Mouse (Mus musculus) v-Abl transformed pro-B cells (cell line): ENCODE data around the gene Fcmr.

Experiments used
- in situ Hi-C, 2 experiments: fragments of 400-800 bp; cut with MboI; formaldehyde crosslinking; loops; one replicate each; pipeline ENCODE4 v1.15.1; 2025; ENCODE audit not compliant: unreplicated experiment in 2 of 2

Fcmr gene

DNA sequence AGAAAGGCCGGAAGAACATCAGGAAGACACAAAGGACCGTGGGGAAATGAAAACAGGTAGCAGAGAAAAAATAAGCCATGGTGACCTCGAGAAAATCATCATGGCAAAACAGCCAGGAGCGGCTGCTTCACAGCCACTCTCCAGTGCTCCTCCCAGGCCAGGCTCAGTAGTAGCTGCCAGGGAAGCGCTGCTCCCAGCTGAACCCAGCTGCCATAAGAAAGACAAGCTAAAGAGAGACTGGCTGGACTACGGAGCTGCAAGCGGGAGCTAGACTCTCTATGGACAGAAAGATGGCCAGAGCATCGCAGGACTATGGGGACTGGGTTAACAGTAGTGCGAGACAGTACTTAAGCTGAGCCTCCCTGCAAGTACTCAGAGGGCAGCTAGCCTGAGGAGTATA, 10.7 kb upstream of the Fcmr start:
- in situ Hi-C loops = no loop called here

DNA sequence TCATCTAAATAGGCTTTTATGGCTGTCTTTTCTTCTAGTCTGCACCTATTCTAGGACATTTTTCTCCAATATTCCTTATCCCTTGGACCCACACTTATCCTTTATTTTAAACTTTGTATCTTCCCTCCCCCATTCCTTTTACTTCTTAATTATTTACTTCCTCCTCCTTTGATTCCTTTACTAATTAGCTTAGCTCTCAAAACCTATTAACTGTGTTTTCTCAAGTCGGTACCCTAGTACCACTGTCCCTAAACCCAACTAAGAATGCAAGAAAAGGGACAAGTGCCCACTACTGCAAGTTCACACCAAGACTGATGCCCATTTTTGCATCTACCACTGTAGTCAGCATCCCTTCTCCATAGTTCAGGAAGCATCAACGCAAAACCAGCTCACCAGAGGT, 9.7 kb upstream of the Fcmr start:
- in situ Hi-C loops = no loop called here

DNA sequence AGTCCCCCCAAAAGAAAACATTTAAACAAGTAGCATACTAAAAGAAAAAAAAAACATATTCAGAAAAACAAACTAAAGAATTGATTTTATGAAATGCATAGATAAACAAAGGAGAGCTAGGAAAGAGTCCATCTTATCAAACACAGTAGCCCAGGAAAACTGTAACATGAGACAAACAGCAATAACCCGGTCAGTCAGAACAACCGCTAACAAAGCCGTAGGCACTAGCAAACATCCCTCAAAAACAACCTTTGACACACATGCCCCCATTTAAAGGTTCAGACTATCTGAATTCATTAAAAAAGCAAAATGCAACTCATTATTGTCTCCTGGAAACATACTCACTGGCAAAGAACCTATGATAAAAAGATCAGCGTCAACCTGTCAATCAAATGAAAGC, 8.0 kb upstream of the Fcmr start:
- in situ Hi-C loops = no loop called here

DNA sequence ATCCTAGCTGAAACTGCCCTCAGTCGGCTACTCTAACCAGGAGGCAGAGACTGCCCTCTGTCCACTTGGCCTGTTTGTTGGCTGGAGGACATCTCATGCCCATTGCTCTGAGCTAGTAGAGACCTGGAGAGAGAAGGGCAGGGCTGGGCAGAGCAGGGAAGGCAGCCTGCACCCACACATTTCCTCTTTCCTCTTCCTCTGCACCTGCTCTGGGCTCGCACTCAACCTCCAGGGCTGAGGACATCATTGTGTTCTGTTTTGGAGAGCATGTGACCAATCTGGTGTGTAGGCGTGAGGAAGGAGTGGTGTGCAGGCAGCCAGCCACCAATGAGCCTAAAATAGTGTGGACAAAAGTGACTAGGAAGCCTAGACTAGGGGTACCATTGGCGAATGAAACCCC, 1.2 kb upstream of the Fcmr start:
- in situ Hi-C loops = no loop called here

DNA sequence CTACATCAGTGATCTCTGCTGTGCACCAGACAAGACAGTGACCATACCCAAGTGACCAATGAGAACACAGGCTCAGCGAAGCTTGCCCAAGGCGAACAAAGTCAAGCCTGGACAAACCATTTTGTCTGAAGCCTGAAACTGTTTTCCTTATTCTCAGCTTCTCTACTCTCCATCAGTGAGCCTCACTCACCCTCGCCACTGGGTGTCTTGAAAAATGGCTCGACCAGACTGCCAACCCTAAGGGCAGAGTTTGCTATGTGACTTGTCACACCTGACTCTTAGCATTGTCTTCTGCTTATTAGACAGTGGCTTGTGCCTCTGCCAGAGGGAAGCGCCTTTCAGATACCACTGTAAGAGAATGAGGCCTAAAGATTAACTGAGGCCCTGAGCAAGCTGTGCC, 728 bp upstream of the Fcmr start:
- in situ Hi-C loops = no loop called here

DNA sequence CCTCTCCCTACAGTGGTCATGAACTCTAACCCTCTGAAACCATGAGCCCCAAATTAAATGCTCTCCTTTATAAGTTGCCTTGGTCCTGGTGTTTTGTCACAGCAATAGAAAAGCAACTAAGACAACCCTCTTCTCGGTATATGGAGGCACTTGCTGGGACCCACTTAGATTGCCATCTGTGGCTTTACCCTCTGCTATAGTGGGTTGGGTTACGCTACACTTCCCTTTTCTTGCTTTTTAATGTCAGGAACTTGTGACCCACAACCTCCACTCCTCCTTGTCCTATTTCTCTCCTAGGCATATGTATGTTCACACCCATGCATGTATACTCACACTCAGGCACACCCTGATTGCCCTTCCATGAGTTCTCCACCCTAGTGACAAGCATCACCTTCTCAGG, 7.4 kb downstream of the Fcmr start:
- in situ Hi-C loops = loop anchor here (10.0 kb wide), 2 partner anchors 112 to 392 kb away; no protein-coding TSS in a partner anchor

DNA sequence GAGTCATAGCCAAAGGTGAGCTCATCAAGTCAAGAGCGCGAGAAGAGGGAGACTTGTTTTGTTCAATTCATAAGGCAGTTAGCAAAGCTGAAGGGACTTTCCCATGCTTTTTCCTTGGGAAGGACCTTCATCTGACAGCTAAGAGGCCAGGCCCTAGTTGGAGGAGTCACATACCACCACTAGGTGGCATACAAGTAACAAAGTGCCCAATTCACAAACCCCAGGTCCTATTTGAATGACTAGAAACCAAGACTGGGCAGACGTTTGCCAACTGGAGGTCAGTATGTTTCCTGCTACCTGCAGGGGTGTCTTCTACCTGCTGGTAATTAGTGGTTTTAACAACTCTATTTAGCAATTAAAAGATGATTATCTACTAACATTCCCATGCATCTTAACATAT, 9.7 kb downstream of the Fcmr start:
- in situ Hi-C loops = loop anchor here (5.0 to 10.0 kb wide), 3 partner anchors 110 to 390 kb away; no protein-coding TSS in a partner anchor

DNA sequence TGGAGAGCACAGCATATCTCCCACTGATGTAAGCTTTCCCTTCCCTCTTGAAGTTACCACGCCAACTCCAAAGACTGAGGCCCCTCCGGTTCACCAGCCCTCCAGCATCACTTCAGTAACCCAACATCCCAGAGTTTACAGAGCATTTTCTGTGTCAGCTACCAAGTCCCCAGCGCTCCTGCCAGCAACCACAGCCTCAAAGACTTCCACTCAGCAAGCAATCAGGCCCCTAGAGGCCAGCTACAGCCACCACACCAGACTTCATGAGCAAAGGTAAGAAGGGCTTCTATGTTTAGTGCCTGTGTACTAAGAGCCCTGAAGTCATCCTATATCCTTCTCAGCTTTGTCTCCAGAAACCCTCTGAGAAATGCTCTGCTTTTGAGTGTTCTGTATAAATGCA, 10.4 kb downstream of the Fcmr start:
- in situ Hi-C loops = loop anchor here (5.0 to 10.0 kb wide), 3 partner anchors 109 to 389 kb away; no protein-coding TSS in a partner anchor

DNA sequence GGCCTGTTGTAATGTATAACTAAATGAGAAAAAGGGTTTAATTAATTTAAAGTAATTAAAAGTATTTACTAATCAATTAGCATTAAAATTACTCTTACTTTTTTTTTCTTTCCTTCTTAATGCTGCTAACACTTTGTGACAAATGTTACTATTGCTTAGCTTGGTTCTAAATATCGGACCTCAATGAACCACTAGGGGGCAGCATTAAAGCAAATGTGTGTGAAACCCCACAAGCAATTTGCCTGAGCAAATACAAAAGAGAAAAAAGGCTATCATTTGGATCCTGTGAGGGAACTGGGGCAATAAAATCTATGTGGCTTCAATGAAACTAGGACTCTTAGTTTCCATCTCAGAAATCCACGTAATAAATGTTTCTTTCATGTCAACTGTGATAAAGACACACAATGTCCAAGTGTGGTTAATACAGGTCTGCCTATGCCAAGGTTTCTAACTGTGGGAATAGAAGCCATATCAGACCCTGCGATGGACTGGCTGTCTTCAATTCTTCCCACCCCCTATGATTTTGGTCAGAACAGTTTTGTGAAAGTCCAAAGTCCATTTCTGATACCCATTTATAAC, 11.6 kb downstream of the Fcmr start:
- in situ Hi-C loops = loop anchor here (5.0 to 10.0 kb wide), 3 partner anchors 108 to 388 kb away; no protein-coding TSS in a partner anchor

DNA sequence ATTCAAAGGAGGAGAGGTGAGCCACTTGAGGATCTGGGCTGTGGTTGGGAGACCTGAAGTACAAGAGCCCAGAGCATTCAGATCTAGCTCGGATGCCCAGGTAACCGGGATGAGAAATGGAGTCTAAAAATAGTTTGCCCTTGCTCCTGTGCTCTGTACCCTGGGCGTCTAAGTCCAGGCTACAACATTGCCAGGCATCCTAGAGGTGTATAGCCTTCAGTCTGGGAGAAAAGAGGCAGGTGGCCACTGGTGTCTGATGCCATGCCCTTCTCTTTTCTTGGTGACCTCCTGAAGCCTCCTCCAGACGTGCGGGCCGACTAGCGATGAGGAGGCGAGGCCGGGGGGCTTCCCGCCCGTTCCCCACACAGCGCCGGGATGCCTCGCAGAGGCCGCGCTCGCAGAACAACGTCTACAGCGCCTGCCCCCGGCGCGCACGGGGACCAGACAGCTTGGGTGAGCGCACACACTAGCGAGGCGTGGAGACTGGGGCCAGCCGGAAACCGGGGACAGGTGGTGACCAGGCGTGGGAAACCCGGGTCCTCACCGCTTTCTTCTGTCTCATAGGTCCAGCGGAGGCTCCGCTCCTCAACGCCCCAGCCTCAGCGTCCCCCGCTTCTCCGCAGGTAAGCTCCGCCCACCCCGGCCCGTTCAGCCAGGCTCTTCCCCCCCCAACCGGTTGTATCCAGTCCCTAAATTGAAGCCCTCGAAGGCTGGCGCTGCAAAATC, 12.6 kb downstream of the Fcmr start:
- in situ Hi-C loops = loop anchor here (5.0 to 10.0 kb wide), 3 partner anchors 107 to 387 kb away; no protein-coding TSS in a partner anchor

DNA sequence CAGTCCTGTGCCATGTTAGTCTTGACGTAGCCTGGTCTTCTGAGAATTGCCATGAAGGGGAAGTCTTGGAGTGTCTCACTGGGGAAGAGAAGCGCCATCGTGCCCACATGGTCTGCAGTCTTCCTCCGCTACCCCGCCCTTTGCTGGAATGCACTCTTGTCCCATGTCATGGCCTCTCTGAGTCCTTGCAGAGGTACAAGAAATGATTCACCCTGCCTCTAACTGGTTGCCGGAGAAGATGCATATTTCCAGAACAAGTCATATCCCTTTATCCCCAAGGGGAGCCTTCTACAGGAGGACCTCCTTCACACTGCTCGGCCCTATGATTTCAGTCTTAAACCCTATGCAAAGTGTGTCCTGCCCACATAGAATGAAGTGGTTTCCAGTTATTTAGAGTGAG, 14.5 kb downstream of the Fcmr start:
- in situ Hi-C loops = loop anchor here (5.0 to 10.0 kb wide), 3 partner anchors 105 to 385 kb away; no protein-coding TSS in a partner anchor

DNA sequence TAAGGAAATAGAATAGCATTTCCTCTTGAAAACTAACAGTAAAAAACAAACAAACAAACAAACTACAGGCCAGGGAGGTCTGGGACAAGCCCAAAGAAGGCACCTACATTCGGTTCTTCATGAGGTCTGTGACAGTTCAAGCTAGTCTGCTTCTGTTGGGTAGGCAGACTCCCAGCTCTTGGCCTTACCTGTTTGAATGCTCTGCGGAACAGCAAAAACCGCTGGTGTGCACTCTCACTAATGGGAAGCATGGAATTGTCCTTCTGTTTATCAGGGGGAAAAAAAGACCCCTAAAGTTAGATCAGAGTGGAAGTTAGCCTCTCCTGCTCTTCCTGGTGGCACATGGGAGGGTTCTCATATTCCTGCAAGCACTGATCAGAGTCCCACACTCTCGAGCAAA, 17.7 kb downstream of the Fcmr start:
- in situ Hi-C loops = no loop called here

DNA sequence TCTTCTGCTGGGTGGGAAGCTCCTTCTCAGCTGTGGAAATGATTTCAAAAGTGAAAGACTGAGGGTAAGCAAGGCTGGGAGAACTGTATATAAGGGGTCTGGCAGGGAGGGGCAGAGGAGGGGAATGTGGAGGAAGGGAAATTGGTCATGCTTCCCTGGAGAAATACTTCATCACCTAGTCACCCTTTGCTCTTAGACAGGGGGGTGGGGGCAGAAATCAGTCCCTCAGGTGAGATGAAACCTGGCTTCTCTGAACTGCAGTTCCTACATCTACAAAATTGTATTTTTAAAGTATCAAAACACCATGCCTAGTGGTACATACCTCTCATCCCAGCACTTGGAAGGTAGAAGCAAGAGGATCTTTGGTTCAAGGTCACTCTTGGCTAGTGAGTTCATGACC, 21.9 kb downstream of the Fcmr start, which contains the start of gene Il24:
Il24 (minus strand) TSS at position 101 of the 400 bp plus-strand sequence.
- in situ Hi-C loops = loop anchor here in 1 of 2 experiments (5.0 kb wide), 1 partner anchor 80 kb away; no protein-coding TSS in a partner anchor

DNA sequence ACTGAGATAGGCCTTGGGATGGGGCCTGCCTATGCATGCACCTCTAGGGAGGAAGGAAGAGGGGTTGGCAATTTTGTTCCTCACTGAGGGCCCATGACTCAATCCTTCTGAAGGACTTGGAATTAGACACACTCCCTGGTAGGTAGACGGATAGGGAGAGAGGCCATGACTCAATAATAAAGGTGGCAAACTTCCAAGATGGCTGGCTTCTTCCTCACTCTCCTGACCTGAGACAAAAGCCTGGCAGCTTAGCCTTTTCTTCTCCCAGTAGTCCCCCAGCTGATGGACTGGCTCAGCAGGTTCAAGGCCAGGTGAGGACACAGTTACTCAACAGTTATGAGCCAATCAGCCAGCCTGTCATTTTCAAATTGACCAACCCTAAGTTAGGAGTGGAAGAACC, 27.0 kb downstream of the Fcmr start:
- in situ Hi-C loops = no loop called here

DNA sequence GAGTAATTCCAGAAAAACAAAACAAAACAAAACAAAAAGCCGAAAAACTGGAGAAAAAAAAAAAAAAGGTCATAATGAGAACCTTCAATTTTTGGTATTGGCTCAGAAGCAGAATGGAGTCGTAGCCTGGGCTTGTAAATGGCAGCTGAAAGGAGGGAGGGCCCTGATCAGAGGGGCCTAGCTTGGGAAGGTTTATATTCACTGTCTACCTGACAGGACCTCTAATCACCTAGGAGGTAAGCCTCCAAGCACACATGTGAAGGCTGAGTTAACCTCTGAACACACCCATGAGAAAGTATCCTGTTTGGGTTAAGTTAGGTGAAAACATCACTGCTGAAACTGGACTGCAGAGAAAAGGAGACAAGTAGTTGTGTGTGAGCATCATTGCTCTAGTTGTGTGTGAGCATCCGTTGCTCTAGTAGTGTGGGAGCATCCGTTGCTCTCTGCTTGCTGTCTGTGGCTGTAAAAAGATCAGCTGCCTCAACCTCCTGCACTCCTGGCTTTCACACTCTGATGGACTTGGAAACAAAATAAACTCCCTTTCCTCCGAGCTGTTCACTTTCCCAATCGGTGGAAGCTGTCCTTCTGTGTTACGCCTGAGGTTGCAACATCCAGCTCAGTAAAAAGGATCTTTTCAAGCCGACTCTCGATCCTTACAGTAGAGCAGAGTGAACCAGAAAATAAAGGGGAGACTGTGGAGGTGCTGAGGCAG, 28.0 kb downstream of the Fcmr start:
- in situ Hi-C loops = no loop called here

DNA sequence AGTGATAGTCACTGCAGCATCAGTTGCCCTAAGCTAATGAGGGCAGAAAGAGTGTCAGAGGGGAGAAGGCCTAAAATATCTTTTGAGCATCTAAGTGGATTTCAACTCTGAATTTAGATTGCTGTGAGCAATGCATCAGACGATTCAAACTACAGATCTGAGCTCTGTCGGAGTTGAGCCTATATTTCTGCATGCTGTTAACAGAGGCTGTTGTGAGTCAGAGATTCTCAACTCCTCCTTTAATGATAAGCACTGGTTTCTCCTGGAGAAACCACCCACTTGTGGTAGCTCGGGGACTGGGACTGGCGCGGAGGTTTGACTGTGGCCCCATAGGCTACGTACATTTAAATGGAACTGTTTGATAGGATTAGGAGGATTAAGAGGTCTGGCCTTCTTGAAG, 29.0 kb downstream of the Fcmr start:
- in situ Hi-C loops = no loop called here

DNA sequence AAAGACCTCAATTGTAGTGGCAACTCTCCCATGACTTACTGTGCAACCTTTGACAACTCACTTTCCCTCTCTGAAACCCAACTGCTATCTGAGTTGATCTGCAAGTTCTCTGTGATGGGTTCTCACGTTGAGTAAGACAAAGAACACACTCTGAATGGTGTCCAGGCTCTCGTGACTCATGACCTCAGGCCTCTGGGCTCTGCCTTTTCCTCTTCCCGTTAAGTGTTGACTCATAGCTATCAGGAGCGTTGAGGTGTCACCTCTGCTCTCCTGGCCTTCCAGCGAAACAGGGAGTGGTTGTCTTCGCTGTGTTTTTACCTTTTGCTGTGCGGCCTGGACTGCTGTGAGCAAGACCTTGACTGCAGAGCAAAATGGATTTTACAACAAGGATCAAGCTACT, 37.0 kb downstream of the Fcmr start:
- in situ Hi-C loops = no loop called here

DNA sequence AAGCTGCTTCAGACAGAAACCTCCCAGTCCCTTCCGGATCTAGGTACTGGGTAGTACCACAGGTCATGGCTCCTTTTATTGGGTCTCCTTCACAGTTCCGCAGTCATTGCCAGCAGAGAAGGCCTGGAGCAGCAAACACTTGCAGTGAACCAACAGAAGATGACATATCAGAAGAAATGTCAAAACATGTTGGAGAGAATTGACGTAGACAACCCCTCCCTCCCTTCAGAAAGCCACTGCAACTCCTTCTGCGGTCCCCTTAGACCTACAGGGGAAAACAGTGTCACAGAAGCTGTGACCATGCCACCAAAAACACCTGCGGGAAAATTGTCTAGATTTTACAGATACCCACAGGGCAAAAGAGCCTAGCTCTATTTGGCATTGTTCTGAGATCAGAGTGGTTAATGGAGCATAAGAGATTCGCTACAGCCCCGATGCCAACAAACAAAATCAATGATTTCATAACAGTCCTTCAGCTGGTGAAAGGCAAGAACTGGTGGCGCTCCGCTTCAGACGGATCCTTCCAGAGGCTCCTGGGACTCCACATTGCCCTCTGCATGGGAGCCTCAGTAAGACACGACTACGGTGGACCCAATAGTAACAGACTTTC, 46.0 kb downstream of the Fcmr start, which contains the start of gene Il20:
Il20 (minus strand) TSS at position 51 of the 610 bp plus-strand sequence.
- in situ Hi-C loops = no loop called here

DNA sequence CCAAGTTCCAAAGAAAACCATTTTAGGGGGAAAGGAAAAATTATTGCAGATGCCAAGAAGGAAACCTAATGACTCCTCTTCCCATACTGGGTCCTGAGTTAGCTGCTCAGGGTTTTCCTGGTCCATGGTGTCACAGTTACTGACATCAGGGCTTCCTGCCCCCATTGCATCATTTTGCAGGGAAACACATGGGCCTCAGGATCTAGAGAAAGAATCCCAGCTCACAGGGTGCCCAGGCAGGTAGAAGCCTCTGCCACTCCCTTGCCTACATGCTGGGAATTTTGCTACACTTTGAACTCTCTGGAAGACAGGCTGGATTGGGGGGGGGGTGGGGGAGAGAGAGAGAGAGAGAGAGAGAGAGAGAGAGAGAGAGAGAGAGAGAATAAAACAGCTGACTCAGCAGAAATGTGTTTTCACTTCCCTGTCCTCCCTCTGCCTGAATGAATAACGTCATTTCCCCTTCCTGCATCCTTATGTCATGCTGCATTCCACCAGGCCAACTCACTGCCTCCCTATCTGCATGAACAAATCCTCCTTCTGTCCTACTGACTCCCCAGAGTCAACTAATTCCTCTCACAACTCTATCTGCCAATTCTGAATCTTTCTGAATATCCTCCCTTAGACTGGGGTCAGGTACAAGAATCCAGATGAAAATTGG, 53.0 kb downstream of the Fcmr start:
- in situ Hi-C loops = no loop called here

DNA sequence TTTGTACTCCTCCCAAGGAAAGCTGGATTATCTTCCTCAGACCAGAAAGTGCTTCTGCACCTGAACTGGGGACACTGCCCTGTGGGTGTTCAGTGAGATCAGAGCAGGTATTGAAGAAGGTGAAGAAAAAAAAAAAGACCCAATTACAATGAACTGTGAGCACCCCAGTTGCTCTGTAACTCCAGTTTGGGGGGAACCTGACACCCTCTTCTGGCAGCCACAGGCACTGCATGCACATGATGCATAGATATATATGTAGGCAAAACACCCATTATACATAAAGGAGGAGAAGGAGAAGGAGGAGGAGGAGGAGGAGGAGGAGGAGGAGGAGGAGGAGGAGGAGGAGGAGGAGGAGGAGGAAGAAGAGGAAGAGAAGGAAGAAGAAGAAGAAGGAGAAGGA, 61.0 kb downstream of the Fcmr start:
- in situ Hi-C loops = no loop called here
